Mouse (Mus musculus) layer of hippocampus, adult 9-11 months (tissue): ENCODE results near the gene Olfr373.

ENCODE experiments used
- DNase-seq: peaks from one replicate; pipeline ENCODE4 v3.0.0; 2022

Gene Olfr373

GRCm38 (mm10) chr8:72134756-72135445, 51.9 kb downstream of the Olfr373 start, which contains the start of gene Tpm4:
Gene Tpm4, plus strand, starts transcription at chr8:72134975.
- DNase-seq: peak; percentile 33

- DNase-seq: no peak
These were observed 52.7 kb downstream of the Olfr373 start for GRCm38 (mm10) chr8:72135446-72136301.

GRCm38 (mm10) chr8:72136302-72136978, 53.5 kb downstream of the Olfr373 start:
- no peak for DNase-seq

- no peak for DNase-seq
These were observed 54.5 kb downstream of the Olfr373 start for GRCm38 (mm10) chr8:72137431-72137830.

- DNase-seq: no peak
These were observed 55.5 kb downstream of the Olfr373 start for GRCm38 (mm10) chr8:72138456-72138855.

GRCm38 (mm10) chr8:72143256-72143824, 60.4 kb downstream of the Olfr373 start:
- no peak for DNase-seq

GRCm38 (mm10) chr8:72144345-72144975, 61.5 kb downstream of the Olfr373 start:
- DNase-seq: no peak

- no peak for DNase-seq
These were observed 62.5 kb downstream of the Olfr373 start for GRCm38 (mm10) chr8:72145511-72145910.

- DNase-seq: no peak
These were observed 63.1 kb downstream of the Olfr373 start for GRCm38 (mm10) chr8:72146056-72146455.

GRCm38 (mm10) chr8:72146556-72146955, 63.6 kb downstream of the Olfr373 start:
- no peak for DNase-seq

- DNase-seq: no peak
These were observed 64.3 kb downstream of the Olfr373 start for GRCm38 (mm10) chr8:72147266-72147665.

GRCm38 (mm10) chr8:72149056-72149455, 66.1 kb downstream of the Olfr373 start:
- no peak for DNase-seq

- no peak for DNase-seq
These were observed 68.6 kb downstream of the Olfr373 start for GRCm38 (mm10) chr8:72151418-72152078.
